Mouse (Mus musculus) cerebellum, postnatal 4 days (tissue): ENCODE results near the gene Fzd9.

Source experiments
- DNase-seq, 2 experiments: peaks; one replicate each; pipeline ENCODE4 v3.0.0; 2022; ENCODE audit warnings: low spot score in 2 of 2, mixed read lengths in 1 of 2

Gene Fzd9

GRCm38 (mm10) chr5:135251079-135251454 lies at the start of gene Fzd9:
TSS of gene Fzd9 (minus strand) at chr5:135251230.
- peak; percentile 68 to 88 for DNase-seq

DNA sequence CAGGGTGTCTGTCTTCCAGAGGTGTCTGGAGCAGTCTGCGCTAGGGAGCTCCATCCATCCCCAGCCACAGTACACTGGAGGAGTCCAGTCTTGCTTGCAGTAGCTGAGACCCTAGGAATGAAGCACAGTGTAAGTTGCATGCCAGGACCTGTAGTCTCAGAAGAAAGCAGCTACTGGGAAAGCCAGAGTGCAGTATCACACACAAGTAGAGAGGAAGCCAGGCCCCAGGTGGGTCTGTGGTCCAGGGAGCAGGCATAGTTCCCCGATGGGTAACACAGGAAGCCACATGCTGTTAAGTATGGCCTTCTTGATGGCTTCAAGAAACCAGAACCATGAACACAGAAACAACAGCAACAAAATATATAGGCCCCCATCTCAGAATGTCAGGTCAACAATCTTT lies 41.0 kb upstream of the Fzd9 start:
- DNase-seq, result no peak

DNA sequence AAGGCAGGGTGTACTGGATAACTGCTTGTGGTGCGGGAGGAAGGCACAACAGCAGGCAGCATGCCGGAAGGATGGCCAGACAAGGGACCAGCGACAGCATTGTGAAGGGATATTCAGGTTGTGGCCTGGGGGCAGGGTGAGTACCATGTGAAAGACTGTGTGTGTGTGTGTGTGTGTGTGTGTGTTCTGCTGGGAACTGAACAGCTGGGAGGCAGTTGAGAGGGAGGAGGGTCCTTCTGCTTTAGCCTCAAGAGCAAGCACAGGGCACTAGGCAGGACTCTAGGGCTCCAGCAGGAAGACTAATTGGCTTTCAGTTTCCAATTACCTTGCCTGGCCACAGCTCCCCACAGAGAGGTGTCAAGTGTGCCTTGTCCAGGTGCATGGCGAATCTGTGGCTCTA lies 40.2 kb upstream of the Fzd9 start:
- no peak for DNase-seq

DNA sequence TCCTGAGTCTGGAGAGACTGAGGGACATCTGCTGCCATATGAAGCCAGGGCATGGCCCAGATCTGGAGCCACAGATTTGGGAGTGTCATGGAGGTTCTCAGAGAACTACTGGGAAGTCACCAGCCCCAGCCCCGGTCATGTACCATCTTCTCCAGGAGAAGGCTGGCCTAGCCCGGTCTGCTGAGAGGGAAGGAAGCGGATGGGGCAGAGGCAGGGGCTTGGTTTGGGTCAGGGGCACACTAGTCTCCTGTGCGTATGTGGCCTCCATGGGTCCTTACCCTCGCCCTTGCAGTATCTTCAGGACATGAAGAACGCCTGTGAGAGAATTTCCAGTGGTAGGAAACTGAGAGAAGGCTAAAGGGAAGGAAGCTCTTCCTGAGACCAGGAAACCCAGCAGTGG lies 39.7 kb upstream of the Fzd9 start:
- DNase-seq, result no peak

GRCm38 (mm10) chr5:135286926-135287325 lies 35.9 kb upstream of the Fzd9 start:
- DNase-seq, result no peak

DNA sequence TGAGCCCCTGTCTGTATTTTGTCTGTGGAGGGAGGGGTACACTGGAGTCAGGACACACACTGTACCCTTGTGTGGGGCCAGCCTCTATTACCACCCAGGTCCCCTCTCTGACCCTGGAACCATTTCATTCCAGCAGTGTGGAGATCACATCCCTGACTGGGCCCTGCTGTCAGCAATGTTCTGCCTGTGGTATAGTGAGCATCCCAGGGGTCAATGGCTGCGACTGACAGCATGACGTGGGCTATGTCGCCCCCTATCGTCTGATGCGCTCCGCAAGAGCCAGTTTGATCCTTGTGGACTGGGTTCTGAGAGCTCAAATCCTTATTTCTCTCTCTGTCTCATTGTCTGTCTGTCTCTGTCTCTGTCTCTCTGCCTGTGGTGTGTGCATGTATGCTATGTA lies 35.2 kb upstream of the Fzd9 start:
- peak; percentile 66 to 84 for DNase-seq

DNA sequence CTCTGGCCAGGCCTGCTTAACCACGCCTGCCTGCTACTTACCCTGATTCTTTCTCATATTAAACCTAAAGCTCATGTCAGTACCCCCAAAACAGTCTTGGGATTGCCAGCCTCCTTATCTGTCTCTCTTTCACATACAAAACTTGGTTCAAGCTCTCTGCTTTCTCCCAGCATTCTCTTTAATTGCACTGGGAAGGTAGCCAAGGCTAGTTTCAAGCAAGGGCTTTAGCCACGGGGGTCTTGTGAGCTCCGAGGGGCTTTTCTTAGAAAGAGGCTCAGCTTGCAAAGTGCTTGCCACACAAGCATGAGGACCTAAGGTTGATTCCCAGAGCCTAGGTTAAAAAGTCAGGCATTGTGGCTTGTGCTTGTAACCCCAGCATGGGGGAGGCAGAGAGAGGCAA lies 34.2 kb upstream of the Fzd9 start:
- no peak for DNase-seq

DNA sequence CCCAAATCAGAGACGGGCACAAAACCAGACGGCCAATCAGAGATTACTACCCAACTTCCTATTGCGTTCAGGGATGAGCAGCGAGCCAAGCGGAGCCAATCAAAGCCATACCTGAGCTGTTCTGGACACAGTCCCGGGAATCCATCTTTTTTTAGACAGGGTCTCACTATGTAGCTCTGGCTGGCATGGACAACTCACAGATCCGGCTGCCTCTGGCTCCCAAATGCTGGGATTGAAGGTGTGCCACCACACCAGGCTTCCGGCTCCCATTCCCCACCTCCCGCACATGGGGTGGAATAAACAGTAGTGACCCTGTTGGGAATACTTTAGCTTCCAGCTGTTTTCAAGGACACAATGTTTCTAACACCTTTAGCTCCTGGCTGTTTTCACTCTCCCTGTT lies 29.2 kb upstream of the Fzd9 start:
- DNase-seq, result no peak

- no peak for DNase-seq
Observed at GRCm38 (mm10) chr5:135276597-135276996, 25.6 kb upstream of the Fzd9 start.

DNA sequence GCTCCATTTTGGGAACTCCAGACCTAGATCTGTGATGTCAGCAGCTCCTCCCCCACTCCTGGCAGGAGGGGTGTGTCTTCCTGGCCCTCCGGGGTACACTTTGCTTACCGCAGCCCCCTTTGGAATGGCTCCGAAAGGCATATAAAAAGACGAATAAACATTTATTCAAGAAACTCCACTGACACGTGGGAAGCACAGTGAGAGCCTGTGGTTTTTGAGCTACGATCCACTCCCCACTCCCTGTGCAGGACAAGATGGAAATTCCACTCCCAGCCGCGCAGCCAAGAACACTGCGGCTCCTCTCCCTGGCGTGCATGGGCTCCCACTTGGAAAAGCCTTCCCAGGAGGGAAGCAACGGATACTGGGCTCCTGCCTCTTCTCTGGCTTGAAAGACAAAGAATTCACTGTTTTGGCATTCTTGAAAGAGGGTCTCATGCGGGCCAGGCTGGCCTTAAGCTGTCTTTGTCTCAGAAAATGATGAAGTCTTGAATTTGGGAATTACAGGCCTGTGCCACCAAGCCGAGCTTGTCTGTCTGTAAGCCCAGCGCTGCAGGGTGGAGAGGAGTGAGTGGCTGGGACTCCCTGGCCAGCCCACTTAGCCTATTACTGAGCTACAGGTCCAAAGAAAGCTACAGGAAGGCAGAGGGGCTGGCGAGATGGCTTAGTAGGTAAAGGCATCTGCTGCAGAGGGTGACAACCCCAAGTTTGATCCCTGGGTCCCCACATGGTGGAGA lies 23.8 kb upstream of the Fzd9 start:
- DNase-seq, result no peak

DNA sequence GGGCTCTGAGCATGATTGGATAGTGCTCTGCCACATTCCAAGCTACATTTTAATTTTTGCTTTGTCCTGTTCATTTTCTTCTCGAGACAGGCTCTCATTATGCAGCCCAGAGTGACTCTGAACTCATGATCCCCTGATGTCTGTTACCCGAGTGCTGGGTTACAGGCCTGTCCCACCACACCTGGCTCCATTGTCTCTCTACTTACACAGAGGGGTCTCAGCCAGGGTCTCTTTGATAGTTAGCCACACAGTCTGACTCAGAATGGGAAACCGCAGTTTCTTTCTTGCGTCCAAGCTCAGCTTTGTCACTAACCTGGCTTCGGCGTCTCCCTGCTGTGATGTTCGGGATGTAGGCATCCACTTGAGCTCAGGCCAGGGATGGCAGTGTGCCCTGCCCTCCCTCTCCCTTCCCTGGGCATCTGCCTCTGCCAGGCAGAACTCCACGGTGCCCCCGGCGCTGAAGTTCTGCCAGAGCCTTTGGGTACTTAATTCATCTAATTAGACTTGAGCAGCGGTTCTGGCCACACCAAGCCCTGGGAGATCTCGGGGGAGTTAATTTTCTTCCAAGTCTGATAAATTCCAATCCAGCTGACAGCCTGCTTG lies 20.6 kb upstream of the Fzd9 start:
- peak; percentile 48 to 80 for DNase-seq

GRCm38 (mm10) chr5:135270361-135270760 lies 19.3 kb upstream of the Fzd9 start:
- DNase-seq, result no peak

DNA sequence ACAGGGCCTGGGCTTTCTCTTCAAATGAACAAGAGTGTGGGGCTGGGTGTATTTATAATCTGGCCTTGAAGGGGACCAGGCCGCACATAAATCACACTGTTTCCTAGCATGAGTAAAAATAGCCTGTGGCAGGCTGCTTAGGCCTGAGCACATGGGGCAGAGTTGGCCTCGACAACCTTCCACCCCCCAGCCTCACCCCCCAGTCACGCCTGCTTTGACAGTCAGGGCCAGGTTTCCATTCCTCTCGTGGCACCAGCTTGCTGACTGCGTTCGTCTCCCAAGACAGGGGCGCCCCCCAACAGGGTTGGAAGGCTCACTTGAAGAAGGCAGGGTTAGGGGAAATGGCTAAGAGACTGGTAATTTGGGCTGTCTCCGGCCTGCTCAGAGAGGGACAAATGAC lies 18.4 kb upstream of the Fzd9 start:
- DNase-seq, result no peak

- no peak for DNase-seq
Observed at GRCm38 (mm10) chr5:135264548-135264947, 13.5 kb upstream of the Fzd9 start.

DNA sequence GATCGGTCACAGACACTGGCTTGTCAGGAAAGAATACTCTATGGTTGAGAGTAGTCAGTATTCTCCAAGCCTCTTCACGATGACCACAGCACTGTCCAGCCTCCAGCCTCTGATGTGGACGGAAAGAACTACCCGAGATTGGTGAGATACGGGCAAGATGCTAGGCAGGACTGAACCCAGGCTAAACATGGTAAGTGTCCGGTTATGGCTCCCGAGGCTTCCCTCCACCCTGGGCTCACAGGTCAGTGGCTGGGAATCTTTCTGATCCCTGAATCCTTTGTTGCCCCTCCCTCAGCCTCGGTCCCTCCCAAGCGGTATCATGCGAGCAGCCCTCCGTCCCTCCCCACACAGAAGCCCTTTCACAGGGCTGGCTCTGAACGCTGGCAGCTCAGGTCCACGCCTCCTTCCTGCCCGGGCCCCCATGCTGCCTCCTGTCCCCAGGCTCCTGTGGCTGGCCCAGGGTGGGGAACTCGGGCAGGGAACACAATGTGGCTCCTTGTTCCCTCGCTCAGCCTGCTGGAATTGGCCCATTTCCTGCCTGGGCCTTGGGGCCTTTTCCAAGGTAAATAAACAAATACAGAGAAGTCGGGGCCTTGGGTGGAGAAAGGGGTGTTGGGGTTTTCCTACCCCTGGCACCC lies 13.0 kb upstream of the Fzd9 start:
- no peak for DNase-seq

- DNase-seq, result no peak
Observed at GRCm38 (mm10) chr5:135258280-135259150, 7.5 kb upstream of the Fzd9 start.

DNA sequence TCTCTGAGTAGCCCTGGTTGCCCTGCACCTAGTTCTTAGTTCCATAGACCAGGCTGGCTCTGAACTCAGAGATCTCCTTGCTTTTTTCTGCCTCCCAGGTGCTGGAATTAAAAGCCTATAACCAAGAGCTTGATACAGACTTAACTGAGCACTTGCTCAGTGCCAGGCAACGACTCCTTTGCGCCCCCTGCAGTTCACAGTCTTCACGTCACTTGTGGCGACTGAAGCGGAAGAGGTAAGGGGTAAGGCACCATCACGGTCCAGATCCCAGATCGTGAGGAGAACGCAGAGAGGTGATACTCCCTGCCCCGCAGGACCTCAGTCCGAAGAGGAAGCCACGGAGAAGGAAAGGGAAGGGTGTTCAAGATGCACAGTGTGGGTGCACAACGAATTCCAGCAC lies 6.5 kb upstream of the Fzd9 start:
- no peak for DNase-seq

DNA sequence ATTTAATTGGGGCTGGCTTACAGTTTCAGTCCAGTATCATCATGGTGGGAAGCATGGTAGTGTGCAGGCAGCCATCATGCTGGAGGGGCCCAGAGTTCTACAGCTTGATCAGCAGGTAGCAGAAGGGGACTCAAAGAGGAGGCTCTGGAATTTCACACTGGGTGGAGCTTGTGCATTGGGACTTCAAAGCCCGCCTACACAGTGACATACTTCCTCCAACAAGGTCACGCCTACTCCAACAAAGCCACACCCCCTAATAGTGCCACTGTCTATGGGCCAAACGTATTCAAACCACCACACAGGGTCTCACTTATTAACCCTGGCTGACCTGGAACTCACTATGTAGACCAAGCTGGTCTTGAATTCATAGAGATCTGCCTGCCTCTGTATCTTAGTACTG lies 5.1 kb upstream of the Fzd9 start:
- DNase-seq, result no peak

- DNase-seq, result peak; percentile 30 to 59
Observed at GRCm38 (mm10) chr5:135253741-135254401, 2.8 kb upstream of the Fzd9 start.

GRCm38 (mm10) chr5:135250186-135251078 lies 598 bp downstream of the Fzd9 start:
- no peak for DNase-seq
